Mouse (Mus musculus) bone marrow macrophage, adult 2 months (primary cell): ENCODE data around the gene Zfp775. TPM values are rescaled to one million over a fixed set of nuclear protein-coding genes. Genes with fewer than 3 reads are reported as not detected.

ENCODE experiments used
- H3K27ac ChIP-seq: 2 replicates; pipeline ENCODE4 v1.5.1; 2012; ENCODE audit warnings: low read depth, low read length; ENCODE audit not compliant: insufficient read depth
- H3K4me1 ChIP-seq: 2 replicates; pipeline ENCODE4 v1.6.1; 2012; ENCODE audit warnings: low read length; ENCODE audit not compliant: control insufficient read depth, insufficient read depth
- H3K4me3 ChIP-seq: 2 replicates; pipeline ENCODE4 v1.5.1; 2012; ENCODE audit warnings: mild to moderate bottlenecking, low read length, moderate library complexity; ENCODE audit not compliant: insufficient read depth
- CTCF ChIP-seq: IDR thresholded peaks from 2 replicates; pipeline ENCODE4 v1.5.1; 2012; ENCODE audit warnings: low read depth, mild to moderate bottlenecking, low read length, moderate library complexity
- POLR2A ChIP-seq: IDR thresholded peaks from 2 replicates; pipeline ENCODE4 v1.6.1; 2012; ENCODE audit warnings: mild to moderate bottlenecking, low read depth, low read length, borderline replicate concordance
- polyA plus RNA-seq: library from polyadenylated mRNA; stranded (reverse); fragments of >200 nt; gene quantifications from 2 replicates; pipeline ENCODE4 v1.2.4, GENCODE M21; 2012; ENCODE audit not compliant: missing spikeins, insufficient read depth, insufficient read length

Zfp775 gene
- polyA plus RNA-seq, 1 experiment, result 2.9 TPM

DNA sequence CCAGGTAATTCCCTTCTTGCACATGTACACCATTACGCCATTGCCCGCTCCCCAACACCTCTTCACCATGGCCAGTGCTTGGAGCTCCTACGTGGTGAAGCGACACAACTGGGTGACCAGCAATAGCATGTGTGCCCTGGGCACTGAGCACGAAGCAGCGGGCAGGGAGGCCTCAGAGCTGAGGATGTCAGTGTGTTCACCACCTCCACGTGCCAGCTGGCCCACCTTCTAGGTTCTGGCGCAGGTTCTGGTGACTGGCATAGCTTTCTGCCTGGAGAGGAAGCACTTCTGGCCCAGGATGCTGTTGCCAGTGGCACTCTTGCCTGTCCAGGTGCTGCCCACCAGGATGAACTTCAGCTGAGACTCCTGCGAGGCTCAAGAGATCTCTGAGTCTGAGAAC, 63.6 kb downstream of the Zfp775 start:
- H3K27ac ChIP-seq, result no peak overlapping the region
- no peak overlapping the region for H3K4me3 ChIP-seq
- TF ChIP-seq CTCF, result no peak
- TF ChIP-seq POLR2A, result no peak
- no peaks in the 10 kb centered on the region for H3K4me1 ChIP-seq

DNA sequence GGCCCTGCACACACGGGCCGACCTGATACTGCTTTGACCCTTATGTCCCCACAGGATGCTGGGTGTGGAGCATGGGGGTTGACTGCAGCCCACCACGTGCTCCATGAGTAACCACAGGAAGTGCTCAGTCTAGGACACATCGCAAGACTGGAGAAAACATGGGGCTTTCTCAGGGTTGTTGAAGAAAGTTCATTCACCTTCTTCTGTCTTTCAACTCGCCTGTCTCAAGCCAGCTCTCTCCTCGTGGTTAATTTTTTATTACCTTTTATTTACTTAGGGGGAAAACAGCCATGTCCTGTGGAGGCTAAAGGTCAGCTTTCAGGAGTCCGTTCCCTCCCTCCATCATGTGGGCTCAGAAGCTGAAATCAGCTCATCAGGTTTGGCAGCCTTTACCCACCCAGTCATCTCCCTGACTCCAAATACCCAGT, 64.3 kb downstream of the Zfp775 start:
- no peak overlapping the region for H3K27ac ChIP-seq
- no peak for TF ChIP-seq CTCF
- TF ChIP-seq POLR2A, result no peak
- no peaks in the 10 kb centered on the region for H3K4me1 ChIP-seq
- H3K4me3 ChIP-seq, result no peak overlapping the region

DNA sequence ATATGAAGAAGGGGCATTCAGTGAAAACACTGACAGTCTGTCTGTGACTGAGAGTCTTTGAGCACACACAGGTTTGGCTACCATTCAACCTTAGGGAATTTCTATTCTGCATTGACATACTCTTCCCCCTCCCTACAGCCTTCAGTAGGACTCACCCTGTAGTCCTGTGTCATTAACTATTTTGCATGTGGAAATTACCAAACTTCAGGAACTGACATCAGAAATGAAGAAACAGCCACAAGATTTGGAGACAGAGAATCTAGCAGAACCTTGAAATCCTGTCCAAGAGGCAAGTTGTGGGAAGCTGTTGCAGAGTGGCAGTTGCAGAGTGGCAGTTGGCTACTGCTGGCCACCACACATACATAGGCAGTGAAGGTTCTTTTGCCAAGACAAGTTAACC, 66.2 kb downstream of the Zfp775 start:
- Histone ChIP-seq H3K4me3 (no peak overlapping the region), H3K27ac (no peak overlapping the region), H3K4me1 (no peaks in the 10 kb centered on the region)
- TF ChIP-seq CTCF (no peak), POLR2A (no peak)

DNA sequence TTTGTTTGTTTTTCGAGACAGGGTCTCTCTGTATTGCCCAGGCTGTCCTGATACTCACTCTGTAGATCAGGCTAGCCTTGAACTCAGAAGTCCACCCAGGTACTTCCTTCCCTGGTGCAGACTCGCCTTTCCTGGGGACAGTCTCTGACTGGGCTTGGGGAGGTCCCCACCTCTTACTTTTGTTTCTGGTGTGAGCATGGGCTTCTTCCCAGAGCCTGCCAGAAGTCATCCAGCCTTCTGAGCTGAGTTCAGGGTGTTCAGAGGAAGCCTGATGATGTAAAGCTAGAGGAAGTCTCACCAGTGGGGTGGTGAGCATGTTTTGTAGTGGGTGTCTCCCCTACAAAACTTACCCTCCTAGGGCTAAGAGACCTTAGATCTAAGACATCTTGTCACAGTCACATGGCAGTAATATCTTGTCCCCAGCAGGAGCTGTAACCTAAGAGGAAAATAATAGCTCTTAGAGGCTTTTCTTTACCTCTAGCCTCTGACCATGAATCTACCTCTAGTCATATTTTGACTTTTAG, 67.6 kb downstream of the Zfp775 start:
- Histone ChIP-seq H3K27ac (no peak overlapping the region), H3K4me3 (no peak overlapping the region), H3K4me1 (no peaks in the 10 kb centered on the region)
- TF ChIP-seq CTCF (no peak), POLR2A (no peak)

Other genes with a start within 250 kb of the Zfp775 start
- gene Krba1, start 206.5 kb upstream of the Zfp775 start, polyA plus RNA-seq, result 4.3 and 5.1 TPM in 2 replicates
- 44.4 and 50.9 TPM in 2 replicates for gene Zfp467, start 156.2 kb upstream of the Zfp775 start, polyA plus RNA-seq
- 0.11 TPM in 1 of 2 replicates, not detected in the other for gene Sspo, start 153.8 kb upstream of the Zfp775 start, polyA plus RNA-seq
- gene Atp6v0e2, start 64.4 kb upstream of the Zfp775 start, polyA plus RNA-seq, result 1.2 TPM in 1 of 2 replicates, not detected in the other
- gene Lrrc61, start 47.3 kb upstream of the Zfp775 start, polyA plus RNA-seq, result 17.3 and 19.1 TPM in 2 replicates
- gene Rarres2, start 29.3 kb upstream of the Zfp775 start, polyA plus RNA-seq, result not detected in 2 replicates
- gene Gm45021, start 12.5 kb upstream of the Zfp775 start, polyA plus RNA-seq, result not detected in 2 replicates
- 10.7 and 13.3 TPM in 2 replicates for gene Repin1, start 8.2 kb upstream of the Zfp775 start, polyA plus RNA-seq
- not detected in 2 replicates for gene Gm44965, start 8.1 kb upstream of the Zfp775 start, polyA plus RNA-seq
- 0.15 TPM in 1 of 2 replicates, not detected in the other for gene AI854703, start 24.7 kb downstream of the Zfp775 start, polyA plus RNA-seq
- not detected in 2 replicates for gene Gimap8, start 45.2 kb downstream of the Zfp775 start, polyA plus RNA-seq
- gene Gimap9, start 74.1 kb downstream of the Zfp775 start, polyA plus RNA-seq, result not detected in 2 replicates
- 0.40 TPM in 1 of 2 replicates, not detected in the other for gene Gimap4, start 82.5 kb downstream of the Zfp775 start, polyA plus RNA-seq
- 0.46 TPM in 1 of 2 replicates, not detected in the other for gene Gimap6, start 106.2 kb downstream of the Zfp775 start, polyA plus RNA-seq
- gene Gm28053, start 116.5 kb downstream of the Zfp775 start, polyA plus RNA-seq, result not detected in 2 replicates
- gene Gimap7, start 116.6 kb downstream of the Zfp775 start, polyA plus RNA-seq, result not detected in 2 replicates
- not detected in 2 replicates for gene Gimap1, start 137.0 kb downstream of the Zfp775 start, polyA plus RNA-seq
- gene Gimap5, start 144.1 kb downstream of the Zfp775 start, polyA plus RNA-seq, result not detected in 2 replicates
- gene Gimap3, start 168.8 kb downstream of the Zfp775 start, polyA plus RNA-seq, result not detected in 2 replicates
- gene Tmem176a, start 238.9 kb downstream of the Zfp775 start, polyA plus RNA-seq, result 376 and 481 TPM in 2 replicates
- 992 and 1,024 TPM in 2 replicates for gene Tmem176b, start 239.4 kb downstream of the Zfp775 start, polyA plus RNA-seq